Mouse (Mus musculus): Measurements from ENCODE around the gene Izumo2. TPM values are rescaled to one million over a fixed set of nuclear protein-coding genes. Genes with fewer than 3 reads are reported as not detected.
A peak's percentile ranks its signal among the peaks of the same experiment; 100 is the strongest.
"Not testable (repeated sequence)": the region's sequence is repeated elsewhere in the genome, so short reads cannot be mapped to it uniquely, and the experiment has no call there.

Izumo2 gene
- total RNA-seq, 2 experiments from 2014 or later = not detected

DNA sequence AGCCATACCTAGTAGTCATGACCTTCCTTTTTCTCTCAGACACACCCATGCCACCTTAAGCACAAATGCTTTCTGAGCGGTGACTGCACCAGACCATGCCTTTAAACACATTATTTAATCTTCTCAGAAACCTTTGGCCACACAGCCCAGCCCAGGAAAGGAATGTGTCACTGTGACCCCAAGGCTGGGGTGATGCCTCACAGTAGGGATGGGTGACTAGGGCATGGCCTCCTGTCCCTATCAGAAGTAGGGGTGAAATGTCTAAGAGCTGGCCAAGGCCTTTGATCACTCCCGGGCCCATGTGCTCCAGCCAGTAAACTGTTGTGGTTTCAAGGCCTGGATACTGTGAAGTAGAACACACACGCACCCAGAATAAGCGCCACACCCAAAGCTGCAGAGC lies 13.3 kb upstream of the Izumo2 start:
- intact Hi-C loops (cut with DNase I) = no loop called here
- DNase-seq (ENCODE audit: low spot score in 2 of 2) = no peak

DNA sequence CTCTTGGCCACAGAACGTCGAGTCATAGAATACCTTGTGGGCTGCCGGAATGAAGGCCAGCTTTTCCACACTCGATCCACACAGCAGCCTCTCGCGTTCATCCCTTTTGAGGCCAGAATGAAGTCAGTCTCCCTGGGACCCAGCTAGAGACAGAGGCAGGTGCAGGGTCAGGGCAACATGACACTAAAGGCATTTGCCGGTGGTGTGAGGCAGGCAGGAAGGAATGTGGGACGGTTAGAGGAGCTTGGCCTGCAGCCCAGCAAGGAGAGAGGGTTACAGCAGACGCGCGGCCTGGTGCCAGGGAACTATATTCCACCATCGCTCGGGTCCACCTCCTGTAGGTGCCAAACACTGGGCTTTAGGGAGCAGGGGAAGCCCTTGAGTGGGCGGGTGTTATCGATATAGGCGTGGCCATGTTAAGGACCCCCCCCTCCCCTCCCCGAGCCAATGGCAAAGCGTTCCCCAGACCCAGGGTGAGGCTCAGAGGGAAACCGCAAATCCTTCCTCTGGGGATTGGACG lies 11.3 kb upstream of the Izumo2 start:
- no peak for DNase-seq (ENCODE audit: low spot score in 2 of 2)
- intact Hi-C loops (cut with DNase I) = no loop called here

DNA sequence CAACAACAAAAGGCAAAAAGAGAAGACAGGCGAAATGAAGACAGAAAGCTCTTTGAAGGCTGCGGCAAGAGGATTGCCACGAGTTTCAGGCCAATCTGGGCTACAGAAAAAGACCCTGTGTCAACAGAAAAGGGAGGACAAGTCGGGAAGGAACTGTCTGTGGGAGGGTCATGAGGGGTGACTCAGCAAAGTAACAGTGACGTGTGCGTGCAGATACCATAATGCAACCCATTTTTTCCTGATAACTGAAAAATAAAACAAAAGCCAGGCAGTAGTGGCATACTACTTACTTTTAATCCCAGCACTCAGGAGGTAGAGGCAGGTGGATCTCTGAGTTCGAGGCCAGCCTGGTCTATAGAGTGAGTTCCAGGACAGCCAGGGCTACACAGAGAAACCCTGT lies 10.6 kb upstream of the Izumo2 start:
- DNase-seq (ENCODE audit: low spot score in 2 of 2) = no peak
- intact Hi-C loops (cut with DNase I) = no loop called here

DNA sequence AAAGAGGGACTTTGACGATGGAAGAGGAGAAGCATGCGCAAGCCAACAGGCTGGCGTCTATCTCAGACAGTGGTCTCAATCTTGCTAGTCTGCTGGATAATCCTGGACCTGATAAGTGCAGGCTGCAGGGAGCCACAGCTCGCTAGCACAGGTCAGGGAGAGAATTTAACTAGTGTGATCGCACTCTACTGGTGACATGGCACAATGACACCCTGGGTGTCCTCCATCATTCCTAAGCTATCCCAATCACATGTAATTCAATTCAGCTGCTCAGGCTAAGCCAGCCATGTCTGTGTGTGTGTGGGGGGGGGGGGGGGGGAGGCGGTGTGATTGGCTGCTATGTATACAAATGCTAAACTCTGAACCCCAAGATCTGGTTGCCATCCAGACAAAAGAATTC lies 6.6 kb upstream of the Izumo2 start:
- intact Hi-C loops (cut with DNase I) = loop anchor here (1.0 to 5.0 kb wide), 2 partner anchors 12 to 35 kb away; no protein-coding TSS in a partner anchor
- no peak for DNase-seq (ENCODE audit: low spot score in 2 of 2)

DNA sequence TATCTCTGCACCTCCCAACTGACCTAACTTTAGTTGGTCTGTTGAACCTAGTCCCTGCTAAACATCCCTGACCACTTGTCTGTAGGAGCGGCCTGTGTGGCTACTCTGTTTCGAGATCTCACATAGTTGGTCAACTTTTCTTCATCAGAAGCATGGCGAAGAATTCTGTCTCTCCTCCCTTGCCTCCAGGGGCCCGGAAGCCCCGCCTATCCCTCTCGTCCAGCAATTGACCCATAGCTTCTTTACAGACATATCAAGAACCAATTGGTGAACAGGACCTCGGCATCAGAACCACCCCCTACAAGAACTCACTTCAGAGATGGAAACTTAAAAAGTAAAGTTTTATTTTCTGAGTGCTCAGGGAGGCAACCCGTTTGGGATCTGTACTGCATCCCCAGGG lies 5.6 kb upstream of the Izumo2 start:
- no peak for DNase-seq (ENCODE audit: low spot score in 2 of 2)
- intact Hi-C loops (cut with DNase I) = loop anchor here (1.0 to 5.0 kb wide), 2 partner anchors 13 to 36 kb away; no protein-coding TSS in a partner anchor

DNA sequence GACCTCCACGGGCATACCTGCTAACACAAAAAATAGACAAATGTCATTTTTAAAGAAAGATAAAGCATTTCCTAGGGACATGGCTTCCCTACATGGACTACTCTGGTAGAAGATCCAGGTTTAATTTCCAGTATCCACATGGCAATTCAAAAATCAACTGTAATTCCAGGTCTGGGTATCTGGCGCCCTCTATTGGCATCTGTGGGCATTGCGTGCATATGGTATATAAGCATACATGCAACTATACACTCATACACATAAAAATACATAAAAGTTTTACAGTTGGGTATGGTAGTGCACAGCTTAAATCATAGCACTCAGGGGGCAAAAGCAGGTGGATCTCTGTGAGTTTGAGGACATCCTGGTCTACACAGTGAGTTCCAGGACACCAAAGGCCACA lies 4.2 kb upstream of the Izumo2 start:
- intact Hi-C loops (cut with DNase I) = loop anchor here (5.0 kb wide), 1 partner anchor 37 kb away; no protein-coding TSS in a partner anchor
- no peak for DNase-seq (ENCODE audit: low spot score in 2 of 2)

DNA sequence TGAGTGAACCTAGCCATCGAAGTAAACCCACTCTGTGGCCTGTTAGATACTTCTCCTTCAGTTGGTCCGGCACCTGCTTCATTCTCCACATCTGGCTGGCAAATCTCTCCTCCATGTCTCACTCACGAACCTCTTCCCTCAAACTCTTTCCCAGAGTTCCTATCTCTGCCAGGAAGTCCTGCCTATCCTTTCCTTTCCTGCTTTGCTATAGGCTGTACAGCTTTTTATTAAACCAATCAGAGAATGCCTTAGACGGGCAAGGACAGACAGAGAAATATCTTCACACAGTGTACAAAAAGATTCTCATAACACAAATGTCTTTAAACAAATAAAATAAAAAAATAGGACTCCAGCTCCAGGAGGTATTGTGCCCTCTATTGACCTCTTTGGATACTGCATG lies 3.5 kb upstream of the Izumo2 start:
- no peak for DNase-seq (ENCODE audit: low spot score in 2 of 2)

DNA sequence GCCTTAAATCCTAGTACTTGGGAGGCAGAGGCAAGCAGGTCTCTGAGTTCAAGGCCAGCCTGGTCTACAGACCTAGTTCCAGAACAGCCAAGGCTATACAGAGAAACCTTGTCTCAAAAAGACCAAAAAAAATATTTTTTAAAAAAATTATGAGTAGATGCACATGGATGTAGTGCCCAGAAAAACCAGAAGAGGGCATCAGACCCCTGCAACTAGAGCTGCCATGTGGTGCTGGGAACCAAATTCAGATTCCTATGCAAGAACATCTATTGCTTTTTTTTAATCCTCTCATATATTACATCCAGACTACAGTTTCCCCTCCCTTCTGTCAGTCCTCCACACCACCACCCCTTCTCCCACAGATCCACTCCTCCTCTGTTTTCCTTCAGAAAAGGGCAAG lies 2.2 kb upstream of the Izumo2 start:
- intact Hi-C loops (cut with DNase I) = no loop called here
- DNase-seq (ENCODE audit: low spot score in 2 of 2) = no peak

More for the DNA sequence above, 3.5 kb upstream of the Izumo2 start:
- intact Hi-C loops (cut with DNase I) = no loop called here

DNA sequence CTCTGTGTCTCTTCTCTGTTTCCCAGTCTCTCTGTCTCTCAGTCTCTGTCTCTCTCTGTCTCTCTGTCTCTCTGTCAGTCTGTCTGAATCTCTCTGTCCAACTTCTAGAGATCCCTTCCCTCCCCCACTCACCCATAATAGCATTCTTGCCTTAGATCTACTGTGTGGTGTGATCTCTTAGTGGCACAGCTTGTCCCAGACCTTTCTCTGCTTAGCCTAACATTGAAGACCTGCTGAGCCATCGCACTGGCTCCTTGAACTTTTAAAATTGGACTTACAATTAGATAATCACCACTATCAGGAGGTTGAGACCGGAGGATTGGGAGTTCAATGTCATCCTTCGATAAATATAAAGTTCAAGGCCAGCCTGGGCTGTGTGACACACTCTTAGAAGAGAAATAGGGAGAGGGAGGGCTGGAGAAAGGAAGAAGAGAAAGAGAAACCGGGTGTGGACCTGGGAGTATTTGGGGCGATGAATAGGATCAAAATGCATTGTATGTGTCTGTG lies 1.3 kb upstream of the Izumo2 start:
- intact Hi-C loops (cut with DNase I) = no loop called here
- no peak for DNase-seq (ENCODE audit: low spot score in 2 of 2)

DNA sequence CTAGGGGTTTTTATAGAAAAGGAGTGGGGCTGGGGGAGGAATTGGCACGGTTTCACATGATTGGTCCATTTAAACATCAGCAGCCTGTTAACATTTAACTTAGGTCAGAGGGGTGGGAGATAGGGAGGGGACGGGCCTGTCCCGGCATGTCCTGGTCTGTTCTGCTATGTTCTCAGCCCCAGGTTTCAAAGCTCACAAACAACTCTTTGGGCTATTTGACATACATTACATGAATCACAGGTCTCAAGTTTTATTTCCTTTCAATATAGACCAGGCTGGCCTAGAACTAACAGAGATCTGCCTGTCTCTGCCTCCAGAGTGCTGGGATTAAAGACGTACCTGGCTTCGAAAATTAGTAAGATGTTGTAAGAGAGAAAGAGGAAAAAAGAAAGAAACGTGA lies 449 bp upstream of the Izumo2 start:
- DNase-seq (ENCODE audit: low spot score in 2 of 2); intact Hi-C loops (cut with DNase I): not testable (repeated sequence)

DNA sequence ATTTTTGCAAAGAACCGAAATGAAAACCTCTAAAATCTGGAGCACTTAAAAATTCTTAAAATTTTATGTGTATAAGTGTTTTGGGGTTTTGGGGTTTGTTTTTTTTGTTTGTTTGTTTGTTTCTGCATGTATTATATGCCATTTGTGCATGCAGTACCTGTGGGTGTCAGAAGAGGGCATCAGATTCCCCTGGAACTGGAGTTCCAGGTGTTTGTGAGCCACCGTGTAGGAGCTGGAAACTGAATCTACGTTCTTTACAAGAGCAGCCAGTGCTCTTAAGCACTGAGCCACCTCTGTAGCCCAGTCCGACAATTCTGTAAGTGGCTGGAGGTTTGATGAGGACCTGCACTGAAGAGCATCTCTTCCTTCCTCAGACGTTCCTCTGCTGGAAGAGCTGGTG lies 1.3 kb downstream of the Izumo2 start:
- intact Hi-C loops (cut with DNase I) = loop anchor here (5.0 kb wide), 1 partner anchor 77 kb away; no protein-coding TSS in a partner anchor
- no peak for DNase-seq (ENCODE audit: low spot score in 2 of 2)

DNA sequence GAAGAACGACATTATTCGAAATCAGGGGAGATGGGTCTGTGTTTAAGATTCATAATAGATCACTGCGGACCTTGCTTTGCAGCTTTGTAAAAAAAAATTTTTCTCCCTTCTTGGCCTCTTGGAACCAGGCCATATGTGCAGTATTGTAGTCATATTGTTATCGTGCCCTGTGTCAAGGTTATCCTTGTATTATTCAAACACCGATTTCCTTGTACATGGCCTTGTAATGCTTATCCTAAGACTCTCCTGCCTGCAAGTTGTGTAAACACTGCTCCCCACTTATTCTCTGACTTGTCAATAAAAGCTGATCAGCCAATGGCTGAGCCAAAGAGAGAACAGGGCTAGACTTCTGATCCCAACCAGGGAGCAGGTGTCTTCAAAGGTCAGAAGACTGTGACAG lies 13.5 kb downstream of the Izumo2 start:
- intact Hi-C loops (cut with DNase I) = loop anchor here (5.0 to 10.0 kb wide), 2 partner anchors 50 to 233 kb away; partner anchors contain the start of gene Myh14

DNA sequence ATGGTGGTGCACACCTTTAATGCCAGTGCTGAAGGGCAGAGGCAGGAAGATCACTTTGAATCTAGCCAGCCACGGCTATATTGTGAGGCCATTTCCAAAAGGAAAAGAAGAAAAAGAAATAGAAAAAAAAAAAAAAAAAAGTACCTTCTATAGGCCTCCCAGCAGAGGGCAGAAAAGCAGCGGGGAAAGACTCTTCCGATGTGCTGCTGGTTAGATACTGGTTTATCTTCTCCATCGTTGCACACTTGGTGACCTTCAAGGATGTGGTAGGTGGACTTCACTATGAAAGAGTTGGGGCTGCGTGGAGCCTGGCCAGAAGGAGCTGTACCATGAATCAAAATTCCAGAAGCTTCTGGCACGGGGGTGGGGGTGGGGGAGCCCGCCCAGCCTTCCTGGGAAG lies 15.8 kb downstream of the Izumo2 start:
- DNase-seq (ENCODE audit: low spot score in 2 of 2) = no peak
- intact Hi-C loops (cut with DNase I) = loop anchor here (2.0 to 10.0 kb wide), 3 partner anchors 52 to 230 kb away; partner anchors contain the start of gene Myh14

More for the DNA sequence above, 13.5 kb downstream of the Izumo2 start:
- DNase-seq (ENCODE audit: low spot score in 2 of 2) = no peak

DNA sequence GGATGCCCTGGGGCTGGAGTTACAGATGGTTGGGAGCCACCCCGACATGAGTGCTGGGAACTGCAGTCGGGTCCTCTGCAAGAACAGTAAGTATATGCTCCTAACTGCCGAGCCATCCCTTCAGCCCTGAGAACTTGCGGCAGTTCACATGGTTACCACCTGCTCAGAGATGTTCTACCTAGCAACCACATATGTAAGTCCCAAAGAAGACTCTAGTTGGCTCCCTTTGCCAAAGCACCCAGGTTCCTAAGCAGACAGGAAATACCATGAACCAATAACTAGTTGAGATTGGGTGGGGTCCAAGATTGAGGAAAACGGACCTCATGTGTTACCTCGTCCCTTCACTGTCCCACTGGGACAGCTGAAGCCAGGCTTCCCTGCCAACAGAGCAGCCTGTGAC lies 17.8 kb downstream of the Izumo2 start:
- DNase-seq (ENCODE audit: low spot score in 2 of 2) = no peak
- intact Hi-C loops (cut with DNase I) = loop anchor here (10.0 kb wide), 1 partner anchor 228 kb away; no protein-coding TSS in a partner anchor

DNA sequence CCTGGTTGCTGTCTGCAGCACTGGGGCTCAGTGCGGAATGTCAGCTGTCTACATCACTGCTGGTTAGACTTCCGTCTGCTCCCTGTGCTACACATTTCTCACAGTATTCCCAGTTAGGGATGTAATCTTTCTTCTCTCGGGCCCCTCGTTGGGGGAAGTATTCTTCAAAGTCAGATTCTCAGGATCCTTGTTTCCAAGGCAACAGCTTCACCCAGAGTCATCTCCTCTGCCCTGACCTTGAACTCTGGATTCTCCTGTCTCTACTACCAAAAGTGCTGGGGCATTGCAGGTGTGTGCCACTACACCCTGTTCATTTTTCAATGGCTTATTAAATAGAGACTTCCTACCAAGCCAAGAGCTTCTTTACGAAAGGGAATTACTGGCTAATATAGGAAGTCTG lies 18.6 kb downstream of the Izumo2 start:
- DNase-seq (ENCODE audit: low spot score in 2 of 2) = no peak
- intact Hi-C loops (cut with DNase I) = loop anchor here (10.0 kb wide), 1 partner anchor 228 kb away; no protein-coding TSS in a partner anchor

DNA sequence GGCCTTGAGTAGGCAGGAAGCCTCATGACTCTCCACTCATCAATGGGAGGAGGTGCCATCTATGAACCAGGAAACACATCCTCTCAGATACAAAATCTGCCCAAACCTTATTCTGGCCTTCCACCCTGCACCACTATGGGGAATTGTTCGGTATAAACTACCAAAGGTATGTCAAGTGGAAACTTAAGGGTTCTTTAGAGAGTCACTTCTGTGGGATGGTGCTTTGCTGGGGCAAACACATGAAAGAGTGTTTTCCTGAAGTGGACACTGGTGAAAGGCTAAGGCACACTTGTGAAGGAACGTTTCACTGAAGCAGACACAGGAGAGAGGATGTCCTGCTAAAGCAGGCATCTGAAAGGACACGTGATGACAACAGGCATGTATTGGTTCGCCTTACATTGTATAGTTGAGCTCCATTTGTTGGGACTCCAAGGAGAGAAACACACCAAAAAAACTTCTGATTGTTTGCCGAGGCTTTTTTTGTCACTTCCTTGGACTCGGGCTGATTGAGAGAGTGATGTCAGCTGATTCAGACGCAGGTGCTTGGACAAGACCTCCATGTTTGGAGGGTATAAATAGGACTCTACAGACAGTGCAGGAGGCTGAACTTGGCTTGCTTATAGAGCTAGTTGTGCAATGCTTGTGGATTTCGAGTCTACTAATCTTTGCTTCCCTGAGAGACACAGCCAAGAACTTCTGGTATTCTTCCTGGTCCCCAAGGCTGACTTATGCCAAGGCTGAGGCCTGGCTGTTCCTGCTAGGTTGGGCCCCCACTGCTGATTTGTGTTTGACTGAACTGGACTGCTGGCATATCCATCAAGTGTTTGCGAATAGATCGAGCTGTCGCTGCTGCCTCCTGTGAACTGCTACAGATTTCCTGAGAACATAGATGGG lies 19.8 kb downstream of the Izumo2 start:
- no peak for DNase-seq (ENCODE audit: low spot score in 2 of 2)
- intact Hi-C loops (cut with DNase I) = loop anchor here (10.0 kb wide), 1 partner anchor 226 kb away; no protein-coding TSS in a partner anchor

DNA sequence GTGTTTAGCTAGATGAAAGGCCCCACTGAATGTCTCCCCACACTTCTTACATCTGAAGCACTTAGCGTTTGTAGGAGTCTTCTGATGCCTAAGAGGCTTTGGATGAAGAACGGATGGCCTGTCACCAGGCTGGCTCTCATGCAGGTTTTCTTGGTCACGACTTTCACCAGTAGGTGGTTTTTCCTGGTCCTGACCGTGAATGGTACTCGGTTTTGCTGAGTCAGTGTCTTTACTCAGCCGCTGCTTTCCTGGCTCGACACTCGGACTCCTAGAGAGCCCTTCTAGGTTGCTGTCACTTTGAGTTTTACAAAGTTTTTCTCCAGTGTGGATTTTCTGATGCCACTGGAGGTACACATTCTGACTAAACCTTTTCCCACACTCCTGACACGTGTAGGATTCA lies 25.2 kb downstream of the Izumo2 start:
- DNase-seq (ENCODE audit: low spot score in 2 of 2) = no peak
- intact Hi-C loops (cut with DNase I) = no loop called here

DNA sequence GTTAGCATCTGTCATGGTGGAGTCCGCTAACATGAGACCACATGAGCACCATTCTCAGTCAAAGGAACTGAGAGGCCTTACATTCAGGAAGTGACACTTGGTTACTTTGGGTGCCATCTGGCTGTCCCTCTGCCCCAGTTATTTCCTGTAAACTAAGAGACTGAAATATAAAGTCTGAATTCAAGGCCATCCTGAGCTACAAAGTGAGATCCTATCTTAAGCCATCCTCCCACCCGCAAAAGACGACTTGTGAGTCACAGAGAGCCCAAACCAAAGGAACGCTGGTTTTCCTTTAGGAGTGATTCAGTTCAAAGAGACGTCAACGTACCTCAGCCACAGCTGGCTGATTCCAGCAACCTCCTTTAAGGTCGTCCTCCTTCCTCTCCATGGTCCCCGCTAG lies 32.8 kb downstream of the Izumo2 start:
- intact Hi-C loops (cut with DNase I) = no loop called here
- DNase-seq (ENCODE audit: low spot score in 2 of 2) = no peak

DNA sequence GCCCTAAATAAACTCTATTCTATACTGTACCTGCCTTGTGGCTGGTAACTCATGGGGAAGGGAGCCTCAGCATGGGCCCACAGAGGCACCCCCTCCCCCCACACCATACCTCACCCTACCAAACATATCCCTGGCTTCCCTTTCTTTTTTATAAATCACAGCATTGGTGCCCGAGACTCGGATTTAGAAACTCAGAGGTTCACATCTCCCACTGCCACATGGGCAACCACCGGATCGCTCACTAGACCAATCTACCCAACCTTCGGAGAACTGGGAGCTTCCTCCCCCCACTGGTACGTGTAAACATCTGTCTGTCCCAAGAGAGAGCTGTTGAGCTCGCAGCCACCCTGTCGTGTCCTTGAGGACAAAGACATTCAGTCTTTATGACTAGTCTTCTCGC lies 35.7 kb downstream of the Izumo2 start:
- intact Hi-C loops (cut with DNase I) = no loop called here
- DNase-seq (ENCODE audit: low spot score in 2 of 2) = no peak

DNA sequence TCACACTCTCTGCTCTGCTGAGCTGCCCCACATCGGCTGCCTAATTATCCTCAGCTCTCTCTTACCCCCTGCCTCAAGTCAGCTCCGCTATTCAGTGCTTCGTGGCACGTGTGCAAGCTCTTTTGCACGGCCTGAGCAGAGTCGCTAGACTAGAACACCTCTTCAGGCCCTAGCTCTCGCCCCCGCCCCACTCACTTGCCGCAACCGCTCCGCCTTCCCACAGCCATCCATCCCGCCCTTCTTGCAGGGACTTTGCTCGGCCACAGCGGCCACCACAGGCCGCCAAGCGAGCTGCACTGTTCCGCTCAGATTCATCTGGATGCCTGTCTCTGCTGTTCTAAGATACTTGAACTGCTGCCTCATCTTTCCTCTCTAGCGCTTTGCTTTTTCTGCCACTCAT lies 36.5 kb downstream of the Izumo2 start:
- DNase-seq (ENCODE audit: low spot score in 2 of 2) = peak; percentile 76 to 78
- intact Hi-C loops (cut with DNase I) = no loop called here

DNA sequence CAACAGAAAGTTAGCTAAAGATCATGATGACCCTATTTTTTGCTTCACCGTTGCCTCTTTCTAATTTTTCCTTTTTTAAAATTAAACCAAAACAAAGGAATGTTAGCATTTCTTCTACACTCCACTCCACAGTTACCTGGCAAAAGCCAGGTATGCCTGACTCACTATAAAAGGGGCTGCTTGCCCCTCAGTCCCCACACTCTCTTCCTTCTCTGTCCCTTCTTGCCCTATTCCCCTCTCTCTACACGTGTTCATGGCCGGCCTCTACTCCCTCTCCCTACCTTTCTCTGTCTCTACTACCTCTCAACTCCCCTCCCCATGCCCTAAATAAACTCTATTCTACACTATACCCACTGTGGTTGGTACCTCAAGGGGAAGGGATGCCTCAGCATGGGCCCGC lies 38.6 kb downstream of the Izumo2 start:
- intact Hi-C loops (cut with DNase I) = no loop called here
- no peak for DNase-seq (ENCODE audit: low spot score in 2 of 2)
